Mouse (Mus musculus) splenic B cell, adult 2 months (primary cell): ENCODE results near the gene Gm10198.
A peak's percentile ranks its signal among the peaks of the same experiment; 100 is the strongest.

Source experiments
- DNase-seq: peaks from one replicate; pipeline ENCODE4 v3.0.0-alpha.2; 2011; ENCODE audit warnings: low read depth, low spot score
- H3K27me3 ChIP-seq: 2 replicates; pipeline ENCODE4 v1.6.1; 2012; ENCODE audit warnings: mild to moderate bottlenecking, low read length, moderate library complexity, mixed read lengths; ENCODE audit not compliant: control insufficient read depth, poor library complexity, insufficient read depth, severe bottlenecking
- H3K36me3 ChIP-seq: 2 replicates; pipeline ENCODE4 v1.6.1; 2012; ENCODE audit warnings: mild to moderate bottlenecking, low read length, moderate library complexity, mixed read lengths; ENCODE audit not compliant: control insufficient read depth, poor library complexity, insufficient read depth, severe bottlenecking

The Gm10198 gene

DNA sequence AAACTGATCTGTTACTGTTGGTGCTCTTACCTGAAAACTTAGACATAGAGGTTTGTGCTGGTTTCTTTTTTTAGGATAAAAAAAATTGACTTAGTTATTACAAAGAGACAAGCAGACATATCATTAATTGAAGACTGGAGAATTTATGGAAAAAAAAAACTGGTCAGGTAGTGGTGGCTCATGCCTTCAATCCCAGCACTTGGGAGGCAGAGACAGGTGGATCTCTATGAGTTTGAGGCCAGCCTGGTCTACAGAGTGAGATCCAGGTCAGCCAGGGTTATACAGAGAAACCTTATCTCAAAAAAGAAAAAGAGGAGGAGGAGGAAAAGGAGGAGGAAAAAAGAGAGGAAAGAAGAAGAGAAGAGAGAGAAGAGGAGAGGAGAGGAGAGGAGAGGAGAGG is at the start of gene Gm10198:
Gene Gm10198, plus strand, starts transcription at position 301 of the 400 bp plus-strand sequence.
- Histone ChIP-seq H3K27me3 (no peaks in the 10 kb centered on the region; the same call in 1 of the 2 replicates), H3K36me3 (no peaks in the 10 kb centered on the region)
- no peak for DNase-seq

DNA sequence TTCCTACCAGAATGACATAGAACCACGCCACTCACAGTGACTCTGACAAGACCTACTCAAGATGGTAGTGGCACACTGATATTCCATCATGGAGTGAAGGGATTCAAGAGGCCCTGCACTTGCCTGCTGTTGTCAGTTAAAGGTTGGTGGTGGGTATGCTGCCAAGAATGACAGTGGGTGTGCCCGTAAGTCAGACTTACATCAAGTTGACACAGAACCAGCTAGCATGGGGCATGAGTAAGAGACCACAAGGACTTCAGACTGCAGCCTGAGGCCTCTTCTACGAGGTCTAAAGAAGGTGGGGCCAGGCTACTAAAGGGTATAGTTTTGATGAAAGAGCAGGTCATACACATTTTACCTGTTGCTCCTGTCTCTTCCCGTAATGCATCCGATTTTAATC is 47.3 kb upstream of the Gm10198 start:
- DNase-seq, result no peak
- no peaks in the 10 kb centered on the region for H3K36me3 ChIP-seq
- H3K27me3 ChIP-seq, result no peaks in the 10 kb centered on the region

DNA sequence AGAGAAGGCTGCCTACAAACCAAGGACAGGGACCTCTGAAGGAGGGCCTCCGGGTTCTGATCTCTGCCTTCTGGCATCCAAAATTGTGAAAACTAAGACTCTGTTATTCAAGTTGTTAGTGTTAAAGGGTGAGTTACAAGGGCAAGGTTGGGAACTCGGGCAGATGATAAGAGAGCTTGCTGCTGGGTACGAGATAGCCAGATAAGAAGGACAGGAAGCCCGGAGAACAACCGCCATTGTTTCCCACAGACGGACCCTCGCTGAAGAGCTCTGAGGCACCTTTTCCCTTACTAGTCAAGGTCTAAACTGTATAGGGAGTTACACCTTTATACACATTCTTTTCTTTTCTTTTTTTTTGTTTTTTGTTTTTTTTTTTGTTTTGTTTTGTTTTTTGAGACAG is 39.8 kb upstream of the Gm10198 start:
- Histone ChIP-seq H3K36me3 (no peaks in the 10 kb centered on the region), H3K27me3 (no peaks in the 10 kb centered on the region)
- no peak for DNase-seq

DNA sequence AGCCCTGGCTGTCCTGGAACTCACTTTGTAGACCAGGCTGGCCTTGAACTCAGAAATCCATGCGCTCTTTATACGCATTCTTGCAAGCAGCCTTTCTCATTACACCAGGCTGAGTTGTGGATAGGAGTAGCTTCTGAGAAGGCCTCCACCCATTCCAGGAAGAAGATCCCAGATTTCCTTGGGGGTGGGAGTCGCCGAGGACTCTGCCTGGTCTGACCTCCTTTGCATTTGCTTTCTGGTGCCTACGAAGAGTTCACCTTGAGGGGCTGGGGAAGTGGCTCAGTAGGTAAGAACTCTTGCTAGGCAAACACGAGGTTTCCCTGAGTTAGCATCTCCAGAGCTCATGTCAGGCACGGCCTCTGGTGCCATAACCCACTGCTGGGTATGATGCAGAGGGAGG is 39.4 kb upstream of the Gm10198 start:
- no peak for DNase-seq
- Histone ChIP-seq H3K36me3 (no peaks in the 10 kb centered on the region), H3K27me3 (no peaks in the 10 kb centered on the region)

DNA sequence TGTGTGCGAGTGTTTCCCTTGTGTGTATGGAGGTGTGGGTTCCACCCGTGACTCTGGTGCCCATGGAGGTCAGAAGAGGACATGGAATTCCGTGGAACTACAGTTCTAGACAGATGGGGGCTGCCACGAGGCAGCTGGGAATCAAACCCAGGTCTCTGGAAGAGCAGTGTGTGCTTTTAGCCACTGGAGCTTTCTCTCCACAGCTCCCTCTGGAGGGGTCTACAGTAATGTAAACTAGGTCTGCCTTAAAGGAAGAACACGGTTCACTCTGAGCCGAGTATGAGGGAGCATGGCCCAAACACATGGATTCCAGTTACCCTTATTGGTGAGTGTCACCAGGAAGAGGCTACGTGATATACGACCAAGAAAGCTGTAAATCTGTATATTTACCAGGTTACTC is 38.6 kb upstream of the Gm10198 start:
- no peak for DNase-seq
- Histone ChIP-seq H3K36me3 (no peaks in the 10 kb centered on the region), H3K27me3 (no peaks in the 10 kb centered on the region)

DNA sequence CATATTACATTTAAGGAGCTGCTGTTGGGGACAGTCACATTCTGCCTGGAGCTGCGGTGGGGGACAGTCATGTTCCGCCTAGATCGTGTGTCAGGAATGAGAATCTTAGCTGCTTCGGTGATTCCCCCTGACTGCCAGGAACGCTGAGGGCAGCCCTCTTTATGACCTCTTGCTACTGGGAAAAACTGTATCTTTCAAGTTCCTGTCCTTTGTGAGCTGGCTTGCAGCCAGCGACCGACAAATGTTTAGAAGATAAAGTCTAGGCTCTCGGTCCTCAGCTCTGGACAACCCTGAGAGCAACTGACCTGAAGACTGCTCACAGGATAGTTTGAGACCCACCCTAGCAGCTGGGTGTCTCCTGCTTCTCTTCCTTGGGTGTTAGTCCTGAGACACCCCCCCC is 37.3 kb upstream of the Gm10198 start:
- no peaks in the 10 kb centered on the region for H3K36me3 ChIP-seq
- no peaks in the 10 kb centered on the region for H3K27me3 ChIP-seq
- no peak for DNase-seq

DNA sequence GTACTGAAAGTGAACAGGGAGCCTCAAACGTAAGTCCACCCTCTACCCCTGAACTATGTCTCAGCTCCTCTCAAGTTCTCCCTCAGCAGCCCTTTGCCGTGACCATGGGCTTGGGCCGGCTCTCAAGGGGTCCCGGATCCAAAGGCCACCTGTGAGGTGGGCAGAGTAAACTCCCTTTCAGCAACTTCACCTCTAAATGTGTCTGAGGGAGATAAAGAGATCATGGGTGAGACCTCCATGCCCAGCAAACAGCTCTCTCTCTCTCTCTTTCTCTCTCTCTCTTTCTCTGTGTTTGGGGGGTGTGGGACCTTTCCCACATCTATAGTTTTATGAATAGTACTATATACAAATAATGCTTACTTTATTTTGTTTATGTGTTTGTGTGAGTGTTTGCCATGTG is 36.2 kb upstream of the Gm10198 start:
- no peaks in the 10 kb centered on the region for H3K27me3 ChIP-seq
- DNase-seq, result no peak
- no peaks in the 10 kb centered on the region for H3K36me3 ChIP-seq

DNA sequence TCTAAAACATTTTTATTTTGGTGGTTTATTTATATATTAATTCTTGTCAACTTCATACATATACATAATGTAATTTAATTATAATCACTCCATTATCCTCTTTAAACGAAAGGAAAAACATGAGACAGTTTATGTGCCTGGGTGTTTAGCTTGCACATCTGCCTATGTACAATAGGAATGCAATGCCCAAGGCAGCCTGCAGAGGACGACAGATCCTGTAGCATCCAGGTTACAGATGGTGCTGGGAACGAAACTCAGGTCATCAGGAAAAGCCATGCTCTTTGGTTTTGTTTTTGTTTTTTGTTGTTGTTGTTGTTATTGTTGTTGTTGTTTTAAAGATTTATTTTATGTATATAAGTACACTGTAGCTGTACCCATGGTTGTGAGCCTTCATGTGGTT is 32.4 kb upstream of the Gm10198 start:
- H3K36me3 ChIP-seq, result no peaks in the 10 kb centered on the region
- no peak for DNase-seq

DNA sequence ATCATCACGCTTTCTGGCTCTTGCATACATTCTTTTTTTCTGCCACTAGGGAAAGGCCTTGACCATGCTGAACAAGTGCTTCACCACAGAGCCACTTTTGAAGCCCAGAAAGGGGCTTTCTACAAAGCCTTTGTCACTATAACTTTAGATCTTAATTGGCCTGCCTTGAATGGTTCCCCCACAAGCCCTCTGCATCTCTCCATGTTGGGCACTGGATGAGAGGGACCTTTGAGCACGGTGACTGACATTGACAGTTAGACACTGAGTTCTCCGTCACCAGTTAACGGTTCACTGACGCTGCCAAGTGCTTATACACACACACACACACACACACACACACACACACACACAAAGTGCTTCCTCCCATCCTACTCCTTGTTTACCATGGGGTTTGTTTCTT is 30.0 kb upstream of the Gm10198 start:
- Histone ChIP-seq H3K36me3 (no peaks in the 10 kb centered on the region), H3K27me3 (no peaks in the 10 kb centered on the region)
- no peak for DNase-seq

More for the DNA sequence above, 32.4 kb upstream of the Gm10198 start:
- H3K27me3 ChIP-seq, result no peaks in the 10 kb centered on the region

DNA sequence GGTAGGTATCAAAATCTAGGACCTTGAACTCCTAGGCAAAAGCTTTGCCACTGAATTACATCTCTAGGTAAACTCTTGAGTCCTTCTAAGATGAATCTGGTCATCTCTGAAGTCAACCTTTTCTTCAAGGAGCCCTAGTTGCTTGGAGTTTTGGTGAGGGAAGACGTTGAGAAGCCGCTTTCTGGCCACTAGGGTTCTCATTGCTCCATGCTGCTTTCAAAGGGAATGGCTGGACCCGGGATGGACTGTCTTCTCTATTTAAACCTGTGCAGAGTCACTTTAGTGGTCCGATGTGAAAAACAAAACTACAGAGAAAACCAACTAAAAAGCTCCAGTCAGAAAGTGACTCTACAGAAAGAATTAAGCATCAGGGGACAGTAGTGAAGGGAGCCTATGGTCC is 18.4 kb upstream of the Gm10198 start:
- H3K27me3 ChIP-seq, result no peaks in the 10 kb centered on the region
- no peaks in the 10 kb centered on the region for H3K36me3 ChIP-seq
- DNase-seq, result peak; percentile 33

DNA sequence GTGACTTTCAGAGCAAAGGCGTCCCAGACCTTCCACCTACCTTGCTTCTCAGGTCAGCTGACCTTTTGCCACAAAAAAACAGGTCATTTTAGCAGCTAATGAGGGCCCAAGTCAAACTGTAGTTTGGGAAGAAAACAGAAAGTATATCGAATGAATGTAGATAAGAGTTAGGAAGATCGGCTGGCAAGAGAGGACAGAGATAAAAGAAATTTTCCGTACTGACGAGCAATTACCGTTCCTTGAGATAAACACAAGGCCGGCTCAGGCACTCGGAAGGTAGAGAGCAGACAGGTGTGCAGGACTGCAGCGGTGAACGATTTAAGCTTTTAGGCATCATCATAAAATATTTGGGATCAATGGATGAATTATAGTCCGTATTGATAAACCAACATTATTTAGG is 15.4 kb upstream of the Gm10198 start:
- Histone ChIP-seq H3K36me3 (no peaks in the 10 kb centered on the region), H3K27me3 (no peaks in the 10 kb centered on the region)
- DNase-seq, result no peak

DNA sequence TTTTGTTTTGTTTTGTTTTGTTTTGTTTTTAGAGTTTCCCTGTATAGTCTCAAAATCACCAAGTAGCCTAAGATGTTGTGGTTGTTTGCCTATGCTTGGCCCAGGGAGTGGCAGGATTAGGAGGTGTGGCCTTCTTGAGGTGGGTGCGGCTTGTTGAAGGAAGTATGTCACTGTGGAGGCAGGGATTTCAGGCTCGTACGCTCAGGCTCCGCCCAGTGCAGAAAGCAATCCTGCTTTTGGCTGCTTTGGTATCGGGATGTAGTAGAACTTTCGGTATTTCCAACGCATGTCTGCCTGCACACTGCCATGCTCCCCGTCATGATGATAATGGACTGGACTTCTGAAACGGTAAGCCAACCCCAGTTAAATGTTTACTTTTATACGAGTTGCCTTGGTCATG is 12.5 kb upstream of the Gm10198 start:
- Histone ChIP-seq H3K27me3 (no peaks in the 10 kb centered on the region), H3K36me3 (no peaks in the 10 kb centered on the region)
- DNase-seq, result no peak

DNA sequence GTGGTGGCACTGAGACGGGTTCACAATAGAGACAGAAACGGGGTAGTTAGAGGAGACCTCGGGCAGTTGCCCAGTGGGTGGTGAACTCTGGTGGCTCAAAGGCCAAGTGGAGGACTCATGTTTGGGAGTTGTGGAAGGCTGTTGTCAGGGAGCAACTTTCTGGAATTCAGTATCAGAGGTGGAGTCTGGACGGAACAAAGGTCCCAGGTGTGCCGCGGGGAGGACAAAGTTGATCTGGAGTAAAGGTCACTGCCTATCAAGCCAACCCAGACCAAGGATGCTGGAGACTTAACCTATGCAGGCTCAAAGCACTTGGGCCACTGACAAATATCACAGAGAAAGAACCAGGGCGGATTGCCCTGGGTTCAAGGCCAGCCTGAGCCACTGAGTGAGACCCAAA is 5.5 kb downstream of the Gm10198 start:
- DNase-seq, result no peak
- Histone ChIP-seq H3K27me3 (no peaks in the 10 kb centered on the region), H3K36me3 (no peaks in the 10 kb centered on the region)

DNA sequence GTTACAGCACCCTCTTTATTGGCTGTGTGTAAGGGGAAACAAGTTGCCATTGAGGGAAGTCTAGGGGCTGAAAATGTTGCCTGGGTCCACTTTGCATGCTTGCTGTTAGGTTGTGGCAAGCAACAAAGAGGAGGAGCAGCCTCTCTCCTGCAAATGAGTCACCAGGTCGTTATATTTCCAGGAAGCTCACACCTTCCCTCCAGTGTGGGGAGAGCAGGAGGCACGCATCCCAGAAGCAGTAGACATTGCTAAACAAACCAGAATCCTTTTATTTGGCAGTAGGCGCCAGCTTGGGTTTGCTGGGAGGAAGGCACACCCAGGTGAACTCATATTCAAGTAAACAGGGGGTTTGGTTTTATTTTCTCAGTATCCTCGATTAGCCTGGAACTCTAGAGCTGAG is 8.8 kb downstream of the Gm10198 start:
- no peaks in the 10 kb centered on the region for H3K27me3 ChIP-seq
- no peak for DNase-seq
- H3K36me3 ChIP-seq, result no peaks in the 10 kb centered on the region

DNA sequence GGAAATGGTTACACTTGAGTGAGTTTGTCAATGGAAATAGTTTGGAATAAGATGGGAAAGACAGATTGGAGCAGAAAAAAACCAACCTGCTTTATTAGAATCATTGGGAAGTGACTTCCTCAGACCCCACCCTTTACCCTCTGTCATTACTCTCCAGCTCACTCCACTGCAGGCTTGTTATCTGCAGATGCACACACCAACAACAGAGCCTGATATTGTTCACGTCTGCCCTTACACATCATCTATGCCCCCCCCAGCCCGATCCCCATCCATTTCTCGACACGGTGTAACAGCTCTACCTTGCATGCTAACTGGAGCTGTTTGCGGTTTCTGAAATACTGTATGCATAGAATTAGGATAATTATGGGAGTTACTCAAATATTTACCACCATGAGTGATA is 12.2 kb downstream of the Gm10198 start:
- H3K36me3 ChIP-seq, result no peaks in the 10 kb centered on the region
- H3K27me3 ChIP-seq, result no peaks in the 10 kb centered on the region
- no peak for DNase-seq

DNA sequence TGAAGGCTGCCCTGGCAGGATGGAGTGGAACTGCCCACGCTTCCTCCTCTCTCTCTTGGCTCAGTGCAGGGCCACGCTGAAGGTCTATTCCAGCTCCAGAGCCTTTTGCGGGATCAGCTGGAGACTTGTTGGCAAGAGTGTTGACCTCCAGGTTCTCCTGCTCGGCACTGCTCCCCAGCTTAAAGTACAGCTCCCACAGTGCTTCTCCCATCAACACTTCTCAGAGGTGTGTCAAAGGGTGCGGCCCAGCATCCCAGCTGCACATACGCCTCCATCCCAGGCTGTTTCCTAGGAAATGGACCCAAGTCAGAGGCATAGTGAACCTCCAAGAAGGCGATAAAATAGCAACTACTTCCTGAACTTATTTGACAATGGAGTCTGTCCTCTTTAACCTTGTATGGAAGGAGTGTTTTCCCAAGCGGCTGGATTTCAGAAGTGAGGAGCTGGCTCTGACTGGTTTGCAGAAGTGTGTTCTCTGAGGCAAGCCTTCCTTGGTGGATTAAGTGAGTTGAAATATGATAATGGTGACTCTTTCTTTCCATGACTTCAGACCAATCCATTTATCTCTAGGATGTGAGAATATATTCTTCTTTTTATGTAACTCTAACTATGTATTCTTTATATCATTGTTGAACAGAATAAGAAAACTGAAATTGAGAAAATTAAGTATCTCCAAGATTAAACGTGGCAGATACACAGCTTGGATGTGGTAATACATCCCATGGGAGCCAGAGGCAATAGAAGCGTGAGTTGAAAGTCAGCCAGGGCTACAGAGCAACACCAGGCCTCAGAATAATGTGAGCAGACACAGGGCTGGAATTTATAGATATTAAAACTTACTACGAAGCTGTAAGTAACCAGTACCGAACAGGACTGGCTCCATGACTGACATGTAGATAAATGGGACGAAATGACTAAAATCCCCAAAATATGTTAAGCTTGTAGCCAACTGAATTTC is 23.9 kb downstream of the Gm10198 start:
- Histone ChIP-seq H3K27me3 (no peaks in the 10 kb centered on the region), H3K36me3 (no peaks in the 10 kb centered on the region)
- DNase-seq, result no peak
